Mouse (Mus musculus) liver, embryonic 11.5 days (tissue): ENCODE measurements around the gene Tpgs1. TPM values are rescaled to one million over a fixed set of nuclear protein-coding genes. Genes with fewer than 3 reads are reported as not detected.
A peak's percentile ranks its signal among the peaks of the same experiment; 100 is the strongest.

Experiments
- ATAC-seq: fragments of 200-750 bp; cut with Nextera tagmentation; replicated peaks from 2 replicates; pipeline ENCODE4 v1.8.0; 2017; ENCODE audit warnings: moderate number of reproducible peaks, mild to moderate bottlenecking, moderate TSS enrichment, moderate library complexity; ENCODE audit not compliant: low FRiP score
- DNase-seq: peaks from one replicate; pipeline ENCODE4 v3.0.0-alpha.2; 2017; ENCODE audit warnings: low spot score
- H3K27ac ChIP-seq: fragments of 300-500 bp; sonication (generic); 2 replicates; pipeline ENCODE4 v1.5.1; 2014; ENCODE audit warnings: mild to moderate bottlenecking, low read depth, low read length, control low read depth
- H3K27me3 ChIP-seq: fragments of 300-500 bp; sonication (generic); replicated peaks from 2 replicates; pipeline ENCODE4 v1.6.1; 2014; ENCODE audit warnings: low read length, mixed read lengths; ENCODE audit not compliant: control insufficient read depth, insufficient read depth
- H3K36me3 ChIP-seq: fragments of 300-500 bp; sonication (generic); 2 replicates; pipeline ENCODE4 v1.6.1; 2014; ENCODE audit warnings: mild to moderate bottlenecking, low read length, moderate library complexity, mixed read lengths; ENCODE audit not compliant: control insufficient read depth, insufficient read depth
- H3K4me1 ChIP-seq: fragments of 300-500 bp; sonication (generic); replicated peaks from 2 replicates; pipeline ENCODE4 v1.6.1; 2014; ENCODE audit warnings: low read length, mixed read lengths; ENCODE audit not compliant: control insufficient read depth, insufficient read depth
- H3K4me2 ChIP-seq: fragments of 300-500 bp; sonication (generic); 2 replicates; pipeline ENCODE4 v1.6.1; 2014; ENCODE audit warnings: mild to moderate bottlenecking, control low read depth, moderate library complexity
- H3K4me3 ChIP-seq: fragments of 300-500 bp; sonication (generic); 2 replicates; pipeline ENCODE4 v1.5.1; 2014; ENCODE audit warnings: low read depth, low read length, control low read depth
- H3K9ac ChIP-seq: fragments of 300-500 bp; sonication (generic); 2 replicates; pipeline ENCODE4 v1.6.1; 2014; ENCODE audit warnings: low read depth, low read length, control low read depth
- H3K9me3 ChIP-seq: fragments of 300-500 bp; sonication (generic); 2 replicates; pipeline ENCODE4 v1.6.1; 2016; ENCODE audit warnings: low read length, inconsistent platforms, mixed read lengths; ENCODE audit not compliant: control insufficient read depth
- WGBS: fragments of 180-500 bp; shearing (Covaris S2); extraction: QIAGEN DNeasy Blood & Tissue Kit; methylation state at CpG from one replicate; pipeline ENCODE4 v1.1.7; 2014; 5-methylcytosine and 5-hydroxymethylcytosine counted together
- polyA plus RNA-seq: library from polyadenylated mRNA; unstranded; fragments of >200 nt; fragmentation: Nextera tagmentation; extraction: Ambion mirVana; gene quantifications from 2 replicates; pipeline ENCODE4 v1.2.1, GENCODE M21; 2014

Tpgs1 gene
- polyA plus RNA-seq, 1 experiment from 2014 or later: 50.5 TPM

DNA sequence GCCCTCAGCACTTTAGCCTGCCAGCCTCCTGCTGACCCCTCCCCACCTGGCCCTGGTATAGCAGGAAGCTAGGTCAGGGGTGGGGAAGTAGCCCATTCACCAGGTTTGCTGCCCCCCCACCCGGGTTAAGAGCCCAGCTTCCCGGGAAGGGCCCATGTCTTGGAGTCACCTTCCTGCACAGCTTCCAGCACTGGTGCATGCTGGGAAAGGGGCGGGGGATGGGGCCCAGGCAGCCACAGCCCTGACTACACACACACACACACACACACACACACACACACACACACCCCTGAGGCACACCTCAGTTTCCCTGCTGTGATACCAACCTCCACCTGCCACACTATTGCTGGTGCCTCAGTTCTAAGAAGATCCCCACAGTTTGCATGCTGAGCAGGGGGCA, 7.3 kb upstream of the Tpgs1 start:
- WGBS: 42% methylated on average over 3 of the region's 3 CpGs

DNA sequence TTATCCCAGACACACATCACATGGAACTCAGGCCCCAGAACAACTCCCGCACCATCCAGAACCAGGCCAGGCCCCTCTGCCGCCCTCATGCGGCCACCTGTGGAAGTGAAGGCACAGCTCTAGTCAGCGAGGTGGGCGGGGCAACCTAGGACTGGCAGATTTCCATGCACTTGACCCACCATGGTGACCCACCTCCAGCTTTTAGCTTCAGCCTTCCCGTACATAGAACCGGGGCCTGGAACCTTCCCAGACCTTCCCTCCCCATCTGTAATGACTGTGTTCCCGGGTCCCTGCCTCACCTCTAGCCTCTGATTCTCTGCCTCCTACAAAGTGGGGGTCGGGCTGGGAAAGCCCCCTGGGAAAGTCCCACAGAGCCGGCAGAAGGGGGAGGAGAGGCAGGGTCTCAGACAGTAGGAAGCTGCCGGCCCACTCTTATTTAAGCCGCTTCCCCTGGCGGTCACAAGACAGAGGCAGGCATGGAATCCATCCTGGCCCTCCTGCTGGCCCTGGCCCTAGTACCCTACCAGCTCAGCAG, 5.0 kb upstream of the Tpgs1 start, which contains the start of gene Madcam1:
TSS of gene Madcam1 (plus strand) at position 429 of the 535 bp plus-strand sequence.
- 15% methylated on average over 13 of the region's 13 CpGs for WGBS
- H3K4me2 ChIP-seq: no peak within 1 kb of the TSS

More for the DNA sequence above, 7.3 kb upstream of the Tpgs1 start:
- Histone ChIP-seq H3K27ac (no peak overlapping the region), H3K36me3 (no peaks in the 10 kb centered on the region), H3K4me1 (peaks cover 2% of the 10 kb centered on the region; the same call in 1 of the 2 replicates), H3K4me2 (no peak overlapping the region), H3K9me3 (no peaks in the 10 kb centered on the region), H3K9ac (no peak overlapping the region), H3K27me3 (no peaks in the 10 kb centered on the region), H3K4me3 (no peak overlapping the region)
- no peak for DNase-seq
- ATAC-seq: no peak

DNA sequence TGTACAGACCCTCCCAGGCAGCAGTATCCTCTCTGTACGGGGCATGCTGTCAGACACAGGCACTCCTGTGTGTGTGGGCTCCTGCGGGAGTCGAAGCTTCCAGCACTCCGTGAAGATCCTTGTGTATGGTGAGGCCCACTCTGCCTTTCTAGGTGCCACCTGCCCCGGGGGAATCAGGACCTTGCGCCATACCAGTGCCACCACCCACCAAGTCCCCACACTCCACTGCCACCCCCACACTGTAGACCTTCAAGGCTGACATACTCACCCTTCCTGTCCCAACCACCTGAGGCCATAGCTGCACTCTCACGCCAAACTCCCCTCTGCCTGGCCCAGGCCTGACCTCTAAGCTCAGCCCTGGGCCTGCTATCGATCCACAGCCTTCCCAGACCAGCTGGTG, 4.1 kb upstream of the Tpgs1 start:
- DNase-seq: no peak
- 83% methylated on average over 8 of the region's 8 CpGs for WGBS
- no peaks in the 10 kb centered on the region for H3K9me3 ChIP-seq
- no peaks in the 10 kb centered on the region for H3K36me3 ChIP-seq
- no peak for ATAC-seq
- H3K27ac ChIP-seq: no peak overlapping the region
- H3K4me3 ChIP-seq: no peak overlapping the region
- peaks cover 2% of the 10 kb centered on the region for H3K4me1 ChIP-seq
- H3K27me3 ChIP-seq: no peaks in the 10 kb centered on the region
- no peak overlapping the region for H3K4me2 ChIP-seq
- no peak overlapping the region for H3K9ac ChIP-seq

More for the DNA sequence above, 5.0 kb upstream of the Tpgs1 start, which contains the start of gene Madcam1:
- Histone ChIP-seq H3K9ac (no peak within 1 kb of the TSS), H3K4me3 (no peak within 1 kb of the TSS), H3K4me1 (peaks cover 2% of the 10 kb centered on the region; the same call in 1 of the 2 replicates), H3K27ac (no peak within 1 kb of the TSS), H3K9me3 (no peaks in the 10 kb centered on the region), H3K36me3 (no peaks in the 10 kb centered on the region), H3K27me3 (no peaks in the 10 kb centered on the region)
- peak; percentile 40; the same call in 1 of the 2 replicates for ATAC-seq
- peak; percentile 75 for DNase-seq

DNA sequence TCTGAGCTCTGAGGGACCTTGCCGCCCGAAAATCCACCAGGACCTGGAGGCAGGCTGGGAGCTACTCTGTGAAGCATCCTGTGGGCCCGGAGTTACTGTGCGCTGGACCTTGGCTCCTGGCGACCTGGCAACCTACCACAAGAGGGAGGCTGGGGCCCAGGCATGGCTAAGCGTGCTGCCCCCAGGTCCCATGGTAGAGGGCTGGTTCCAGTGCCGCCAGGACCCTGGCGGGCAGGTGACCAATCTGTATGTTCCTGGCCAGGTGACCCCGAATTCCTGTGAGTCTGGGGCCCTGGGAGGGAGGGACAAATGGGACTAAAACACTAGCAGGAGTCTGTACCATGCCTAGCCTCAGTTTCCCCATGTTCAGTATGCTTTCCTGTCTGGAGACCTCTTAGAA, 2.7 kb upstream of the Tpgs1 start:
- 56% methylated on average over 9 of the region's 9 CpGs for WGBS
- Histone ChIP-seq H3K4me1 (peaks cover 13% of the 10 kb centered on the region), H3K36me3 (no peaks in the 10 kb centered on the region), H3K4me2 (no peak overlapping the region), H3K9ac (no peak overlapping the region), H3K27ac (no peak overlapping the region), H3K27me3 (no peaks in the 10 kb centered on the region), H3K9me3 (no peaks in the 10 kb centered on the region), H3K4me3 (no peak overlapping the region)
- DNase-seq: no peak
- ATAC-seq: no peak

DNA sequence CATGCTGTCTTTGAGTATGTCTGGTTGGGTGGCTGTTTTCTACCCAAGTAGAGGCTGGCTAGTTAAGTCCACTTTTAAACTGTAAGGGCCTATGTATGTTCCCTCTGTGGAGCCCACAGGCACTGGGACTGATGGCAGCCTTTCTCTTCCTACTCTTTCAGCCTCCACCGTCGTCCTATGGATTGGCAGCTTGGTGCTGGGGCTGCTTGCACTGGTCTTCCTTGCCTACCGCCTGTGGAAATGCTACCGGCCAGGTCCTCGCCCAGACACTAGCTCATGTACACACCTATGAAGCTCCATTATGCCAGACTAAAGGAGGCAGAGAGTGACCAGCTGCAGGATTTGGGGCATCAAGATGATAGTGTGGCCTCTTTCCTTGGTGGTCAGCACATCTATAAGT, 1.1 kb upstream of the Tpgs1 start:
- ATAC-seq (no peak), DNase-seq (no peak)
- 76% methylated on average over 5 of the region's 5 CpGs for WGBS
- no peaks in the 10 kb centered on the region for H3K36me3 ChIP-seq
- no peak overlapping the region for H3K9ac ChIP-seq
- no peak overlapping the region for H3K27ac ChIP-seq
- H3K27me3 ChIP-seq: no peaks in the 10 kb centered on the region
- no peaks in the 10 kb centered on the region for H3K9me3 ChIP-seq
- H3K4me2 ChIP-seq: no peak overlapping the region
- H3K4me3 ChIP-seq: no peak overlapping the region
- H3K4me1 ChIP-seq: peaks cover 13% of the 10 kb centered on the region

DNA sequence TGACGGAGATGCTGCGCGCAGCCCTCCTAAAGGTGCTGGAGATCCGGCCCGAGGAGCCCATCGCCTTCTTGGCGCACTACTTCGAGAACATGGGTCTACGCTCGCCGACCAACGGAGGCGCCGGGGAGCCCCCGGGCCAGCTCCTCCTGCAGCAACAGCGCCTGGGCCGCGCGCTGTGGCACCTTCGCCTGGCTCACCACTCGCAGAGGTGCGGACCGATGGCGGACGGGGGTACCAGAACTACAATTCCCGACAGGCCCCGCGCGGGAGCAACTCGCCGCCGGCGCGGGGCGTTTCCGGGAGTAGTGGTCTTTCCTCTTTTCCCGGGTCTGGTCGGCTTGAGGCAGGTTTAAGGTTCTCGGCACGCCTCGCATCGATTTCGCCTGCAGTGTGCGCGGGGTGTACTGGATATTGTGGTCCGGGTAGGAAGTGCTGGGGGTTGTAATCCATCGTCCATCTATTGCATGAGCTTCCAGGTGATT, 448 bp downstream of the Tpgs1 start:
- ATAC-seq (peak; percentile 58), DNase-seq (peak; percentile 88)
- H3K4me1 ChIP-seq: peaks cover 10% of the 10 kb centered on the region
- peak overlapping the region; percentile 91 for H3K4me2 ChIP-seq
- H3K4me3 ChIP-seq: peak overlapping the region; percentile 99
- no peaks in the 10 kb centered on the region for H3K9me3 ChIP-seq
- peak overlapping the region; percentile 86 for H3K9ac ChIP-seq
- H3K27ac ChIP-seq: peak overlapping the region; percentile 88
- H3K36me3 ChIP-seq: 0 out of 2 replicates have a peak, but pooled peaks cover 2% of the 10 kb centered on the region
- WGBS: under 1% methylated on average over 47 of the region's 47 CpGs
- no peaks in the 10 kb centered on the region for H3K27me3 ChIP-seq

DNA sequence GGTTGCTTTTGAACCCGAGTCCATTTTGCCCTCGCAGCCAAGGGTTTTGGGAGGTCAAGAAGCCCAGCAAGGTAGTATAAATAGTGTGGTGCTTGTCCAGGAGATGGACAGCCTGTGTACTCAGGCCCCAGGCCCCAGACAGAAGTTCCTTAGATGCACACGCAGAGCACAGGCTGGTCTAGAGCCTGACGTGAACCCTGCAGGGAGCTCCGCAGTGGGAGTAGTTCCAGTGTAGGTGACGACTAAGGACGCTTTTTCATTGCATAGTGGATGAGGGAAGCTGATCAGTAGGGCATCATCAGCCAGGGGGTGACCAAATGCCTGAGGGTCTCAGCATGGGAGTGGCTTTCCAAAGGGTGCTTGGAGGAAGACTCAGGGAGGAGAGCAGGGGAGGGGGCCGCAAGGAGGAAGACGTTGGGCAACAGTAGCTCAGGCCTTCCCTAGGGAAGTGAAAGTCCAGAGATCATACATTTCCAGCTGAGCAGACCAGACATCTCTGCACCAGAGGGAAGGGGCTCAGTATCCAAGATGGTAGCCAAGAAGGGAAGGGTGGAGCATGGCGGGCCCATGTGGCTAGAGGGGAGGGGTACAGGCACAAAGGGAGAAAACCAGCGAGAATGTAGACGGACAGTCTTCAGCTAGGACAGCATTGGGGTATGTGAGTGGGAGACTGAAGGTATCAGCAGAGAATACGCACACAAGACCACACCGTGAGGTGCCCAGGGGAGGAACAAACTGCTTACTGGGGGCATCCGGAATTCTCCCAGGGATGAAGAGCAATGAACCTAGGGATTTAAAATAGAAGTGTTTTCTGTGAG, 1.1 kb downstream of the Tpgs1 start:
- no peaks in the 10 kb centered on the region for H3K27me3 ChIP-seq
- H3K9me3 ChIP-seq: no peaks in the 10 kb centered on the region
- WGBS: 34% methylated on average over 15 of the region's 15 CpGs
- 0 out of 2 replicates have a peak, but pooled peaks cover 2% of the 10 kb centered on the region for H3K36me3 ChIP-seq
- H3K4me1 ChIP-seq: peaks cover 10% of the 10 kb centered on the region
- H3K27ac ChIP-seq: 0 out of 2 replicates have a peak overlapping the region, but pooled peaks have one; percentile 88
- H3K4me2 ChIP-seq: peak overlapping the region; percentile 91
- H3K4me3 ChIP-seq: peak overlapping the region; percentile 99
- ATAC-seq (peak; percentile 19; the same call in 1 of the 2 replicates), DNase-seq (no peak)
- peak overlapping the region; percentile 86 for H3K9ac ChIP-seq

DNA sequence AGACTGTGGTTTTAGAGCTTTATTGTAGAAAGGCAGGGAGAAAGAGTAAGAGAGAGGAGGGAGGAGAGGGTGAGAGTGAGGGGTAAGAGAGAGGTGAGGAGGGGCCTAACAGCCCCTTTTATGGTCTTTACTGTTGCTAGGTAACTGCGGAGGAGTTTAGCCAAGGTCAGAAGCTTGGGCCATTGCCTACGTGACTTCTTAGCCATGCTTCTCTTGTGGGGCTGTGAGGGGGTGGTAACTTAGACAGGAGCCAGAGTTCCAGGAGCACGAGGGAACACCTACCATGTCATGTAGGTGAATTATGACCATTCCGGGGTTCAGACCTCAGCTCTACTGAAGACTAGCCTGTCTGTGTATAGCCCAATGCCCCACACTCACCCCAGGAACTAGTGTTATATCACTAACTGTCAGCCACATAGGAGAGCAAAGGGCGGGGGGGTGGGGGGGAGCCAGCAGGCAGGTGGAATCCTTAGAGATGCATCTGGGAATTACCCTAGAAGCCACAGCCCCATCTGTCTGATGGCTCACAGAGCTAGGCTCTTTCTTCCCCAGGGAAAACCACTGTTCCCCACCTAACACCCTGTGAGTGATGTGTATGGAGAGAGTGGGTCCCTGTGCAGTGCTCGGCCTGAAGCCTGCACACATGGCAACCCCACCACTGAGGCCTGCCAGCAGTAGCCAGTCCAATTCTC, 2.4 kb downstream of the Tpgs1 start:
- no peak for DNase-seq
- Histone ChIP-seq H3K4me3 (no peak overlapping the region), H3K27ac (no peak overlapping the region), H3K4me1 (peaks cover 10% of the 10 kb centered on the region), H3K9ac (no peak overlapping the region), H3K36me3 (peaks cover 2% of the 10 kb centered on the region; the same call in 1 of the 2 replicates), H3K9me3 (no peaks in the 10 kb centered on the region), H3K27me3 (no peaks in the 10 kb centered on the region), H3K4me2 (0 out of 2 replicates have a peak overlapping the region, but pooled peaks have one; percentile 17)
- ATAC-seq: no peak
- 67% methylated on average over 6 of the region's 6 CpGs for WGBS
